Mouse (Mus musculus): ENCODE data around the gene Cwc15. TPM values are rescaled to one million over a fixed set of nuclear protein-coding genes. Genes with fewer than 3 reads are reported as not detected.

Gene Cwc15
- polyA plus RNA-seq, 1 experiment, result 4.4 TPM

DNA sequence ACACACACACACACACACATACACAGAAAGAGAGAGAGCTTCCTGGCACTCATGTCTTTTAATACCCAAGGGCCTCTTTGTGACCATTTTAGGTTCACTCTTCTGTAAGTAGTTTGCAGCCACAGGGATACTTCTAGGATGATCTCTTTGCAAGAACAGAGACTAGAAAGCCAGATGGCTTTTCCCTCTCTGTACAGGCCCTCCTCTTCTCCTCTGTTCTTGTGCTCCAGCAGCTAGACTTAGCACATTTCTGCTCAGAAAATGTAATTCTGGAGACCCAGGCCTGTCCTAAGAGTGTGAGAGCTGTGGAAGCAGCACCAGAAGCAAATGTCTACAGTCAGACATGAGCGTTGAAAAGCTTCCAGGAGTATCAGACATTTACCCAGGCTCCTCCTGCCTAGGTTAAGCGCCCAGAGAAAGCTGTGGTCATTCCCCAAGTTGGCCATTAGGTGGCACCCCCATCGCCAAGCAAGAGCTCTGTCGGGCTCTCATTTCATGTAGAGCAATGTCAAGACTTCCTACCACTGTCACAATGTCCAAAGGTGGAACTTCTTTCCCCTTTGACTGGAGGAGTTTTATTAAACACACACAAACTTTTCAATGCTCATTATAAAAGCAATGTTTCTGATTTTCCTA, 23.1 kb downstream of the Cwc15 start:
- no peaks in the 10 kb centered on the region for H3K36me3 ChIP-seq (ENCODE audit: control insufficient read depth, insufficient read depth, low read length)
- no peak overlapping the region for H3K4me3 ChIP-seq (ENCODE audit: extremely low read depth, insufficient read depth, insufficient read length)
- TF ChIP-seq POLR2A (IDR thresholded peaks at IDR 0.05; ENCODE audit: low read depth, low read length) (no peak), CTCF (IDR thresholded peaks at IDR 0.05; ENCODE audit: extremely low read depth, insufficient read depth, insufficient read length, insufficient replicate concordance) (peak; percentile 71; the same call in 1 of the 2 replicates)
- H3K27ac ChIP-seq (ENCODE audit: insufficient read depth, low read length), result no peak overlapping the region
- no peaks in the 10 kb centered on the region for H3K4me1 ChIP-seq (ENCODE audit: control insufficient read depth, insufficient read depth, insufficient read length)
- no peaks in the 10 kb centered on the region for H3K27me3 ChIP-seq (ENCODE audit: control insufficient read depth, insufficient read depth, low read length)
- 2% methylated on average over 4 of the region's 4 CpGs for WGBS
- DNase-seq (ENCODE audit: low read depth in 1 of 2, low spot score in 2 of 2), result peak; percentile 15 to 63

DNA sequence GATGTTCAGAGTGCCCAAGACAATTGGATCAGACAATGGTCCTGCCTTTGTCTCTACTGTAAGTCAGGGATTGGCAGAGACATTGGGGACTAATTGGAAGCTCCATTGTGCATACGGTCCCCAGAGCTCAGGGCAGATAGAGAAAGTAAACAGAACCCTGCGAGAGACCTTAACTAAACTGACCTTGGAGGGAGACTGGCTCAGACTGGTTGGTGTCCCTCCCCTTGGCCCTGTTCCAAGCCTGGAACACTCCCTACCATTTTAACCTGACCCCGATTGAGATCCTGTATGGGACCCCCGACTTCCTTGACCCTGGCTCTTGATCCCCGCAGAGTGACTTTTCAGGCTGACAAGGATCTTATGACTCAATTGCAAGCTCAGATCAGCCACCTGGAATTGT, 29.6 kb downstream of the Cwc15 start:
- Histone ChIP-seq H3K4me1 (ENCODE audit: control insufficient read depth, insufficient read depth, insufficient read length) (no peaks in the 10 kb centered on the region), H3K27ac (ENCODE audit: insufficient read depth, low read length) (no peak overlapping the region), H3K4me3 (ENCODE audit: extremely low read depth, insufficient read depth, insufficient read length) (no peak overlapping the region), H3K36me3 (ENCODE audit: control insufficient read depth, insufficient read depth, low read length) (no peaks in the 10 kb centered on the region), H3K27me3 (ENCODE audit: control insufficient read depth, insufficient read depth, low read length) (no peaks in the 10 kb centered on the region)
- WGBS, result 95% methylated on average over 5 of the region's 5 CpGs
- no peak for DNase-seq (ENCODE audit: low read depth in 1 of 2, low spot score in 2 of 2)
- TF ChIP-seq POLR2A (IDR thresholded peaks at IDR 0.05; ENCODE audit: low read depth, low read length), result no peak
- no peak for TF ChIP-seq CTCF (IDR thresholded peaks at IDR 0.05; ENCODE audit: extremely low read depth, insufficient read depth, insufficient read length, insufficient replicate concordance)

DNA sequence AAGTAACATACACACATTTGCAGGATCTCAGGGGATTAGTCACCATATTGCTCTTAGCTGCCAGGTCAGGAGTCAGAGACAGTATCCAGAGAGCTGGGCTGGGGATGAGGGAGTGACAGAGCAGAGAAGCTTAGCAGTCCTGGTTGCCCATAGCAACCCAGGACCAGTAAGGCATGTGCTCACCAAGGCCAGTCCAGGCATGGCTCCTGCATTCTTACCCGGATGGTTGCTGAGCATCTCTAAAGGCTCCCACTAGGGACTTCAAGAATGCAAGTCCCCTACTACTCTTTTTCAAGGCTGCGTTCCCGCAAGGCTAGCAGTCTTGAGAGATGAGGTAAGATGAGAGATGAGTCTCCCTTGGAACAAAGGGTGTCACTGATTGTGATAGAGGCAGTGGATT, 31.9 kb downstream of the Cwc15 start:
- Histone ChIP-seq H3K36me3 (ENCODE audit: control insufficient read depth, insufficient read depth, low read length) (no peaks in the 10 kb centered on the region), H3K27ac (ENCODE audit: insufficient read depth, low read length) (no peak overlapping the region), H3K4me1 (ENCODE audit: control insufficient read depth, insufficient read depth, insufficient read length) (no peaks in the 10 kb centered on the region), H3K27me3 (ENCODE audit: control insufficient read depth, insufficient read depth, low read length) (no peaks in the 10 kb centered on the region), H3K4me3 (ENCODE audit: extremely low read depth, insufficient read depth, insufficient read length) (no peak overlapping the region)
- 85% methylated on average over 3 of the region's 3 CpGs for WGBS
- DNase-seq (ENCODE audit: low read depth in 1 of 2, low spot score in 2 of 2), result no peak
- TF ChIP-seq CTCF (IDR thresholded peaks at IDR 0.05; ENCODE audit: extremely low read depth, insufficient read depth, insufficient read length, insufficient replicate concordance), result no peak
- TF ChIP-seq POLR2A (IDR thresholded peaks at IDR 0.05; ENCODE audit: low read depth, low read length), result no peak

DNA sequence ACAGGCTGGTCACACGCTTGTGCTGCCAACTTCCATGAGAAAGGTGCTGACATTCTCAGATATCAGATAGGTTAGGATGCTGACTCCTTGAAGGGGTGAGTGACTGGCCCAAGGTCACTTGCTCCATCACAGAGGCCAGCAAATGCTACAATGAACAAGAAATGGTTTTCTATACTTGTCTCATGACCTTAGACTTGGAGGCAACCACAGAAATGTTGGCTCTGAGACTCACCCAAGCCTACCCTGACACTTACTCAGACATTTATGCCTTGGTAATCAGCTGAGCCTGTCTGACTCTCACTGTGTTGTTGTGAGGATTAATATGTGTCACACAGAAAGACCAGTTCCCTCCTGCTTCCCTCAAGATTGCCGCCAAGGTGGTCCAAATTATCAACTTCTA, 33.2 kb downstream of the Cwc15 start:
- TF ChIP-seq POLR2A (IDR thresholded peaks at IDR 0.05; ENCODE audit: low read depth, low read length), result no peak
- 84% methylated on average over 2 of the region's 2 CpGs for WGBS
- Histone ChIP-seq H3K36me3 (ENCODE audit: control insufficient read depth, insufficient read depth, low read length) (no peaks in the 10 kb centered on the region), H3K4me1 (ENCODE audit: control insufficient read depth, insufficient read depth, insufficient read length) (no peaks in the 10 kb centered on the region), H3K4me3 (ENCODE audit: extremely low read depth, insufficient read depth, insufficient read length) (no peak overlapping the region), H3K27me3 (ENCODE audit: control insufficient read depth, insufficient read depth, low read length) (no peaks in the 10 kb centered on the region), H3K27ac (ENCODE audit: insufficient read depth, low read length) (no peak overlapping the region)
- no peak for DNase-seq (ENCODE audit: low read depth in 1 of 2, low spot score in 2 of 2)

DNA sequence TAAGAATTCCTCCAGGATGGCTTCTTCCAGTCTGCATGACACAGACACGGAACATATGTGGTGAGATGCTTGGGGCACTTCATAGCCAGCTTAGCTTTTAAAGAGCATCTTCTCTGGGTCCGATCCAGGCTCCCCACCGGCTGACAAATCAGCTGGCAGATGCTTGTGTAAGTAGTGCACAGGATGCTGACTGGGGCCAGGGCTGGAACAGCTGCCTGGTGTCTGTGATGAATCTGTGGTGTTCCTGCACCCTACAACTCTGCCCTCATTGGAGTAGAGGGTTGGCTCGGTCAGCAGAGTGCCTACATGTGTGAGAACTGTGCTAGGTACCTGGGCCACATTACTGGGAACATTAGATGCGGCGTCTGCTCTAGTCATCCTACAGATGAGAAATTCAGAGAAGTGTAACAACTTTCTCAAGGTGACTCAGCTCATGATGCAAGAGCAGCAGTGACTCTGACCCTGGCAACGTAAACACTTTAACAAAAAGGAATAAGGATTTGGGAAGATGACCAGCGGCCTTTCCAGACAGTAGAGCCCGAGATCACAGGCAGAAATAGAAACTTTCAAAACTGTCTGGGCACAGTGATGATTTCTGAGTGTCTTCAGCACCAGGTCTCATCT, 34.5 kb downstream of the Cwc15 start:
- 86% methylated on average over 9 of the region's 9 CpGs for WGBS
- Histone ChIP-seq H3K36me3 (ENCODE audit: control insufficient read depth, insufficient read depth, low read length) (no peaks in the 10 kb centered on the region), H3K4me1 (ENCODE audit: control insufficient read depth, insufficient read depth, insufficient read length) (no peaks in the 10 kb centered on the region), H3K4me3 (ENCODE audit: extremely low read depth, insufficient read depth, insufficient read length) (no peak overlapping the region), H3K27me3 (ENCODE audit: control insufficient read depth, insufficient read depth, low read length) (no peaks in the 10 kb centered on the region), H3K27ac (ENCODE audit: insufficient read depth, low read length) (no peak overlapping the region)
- TF ChIP-seq POLR2A (IDR thresholded peaks at IDR 0.05; ENCODE audit: low read depth, low read length) (no peak), CTCF (IDR thresholded peaks at IDR 0.05; ENCODE audit: extremely low read depth, insufficient read depth, insufficient read length, insufficient replicate concordance) (no peak)
- no peak for DNase-seq (ENCODE audit: low read depth in 1 of 2, low spot score in 2 of 2)

DNA sequence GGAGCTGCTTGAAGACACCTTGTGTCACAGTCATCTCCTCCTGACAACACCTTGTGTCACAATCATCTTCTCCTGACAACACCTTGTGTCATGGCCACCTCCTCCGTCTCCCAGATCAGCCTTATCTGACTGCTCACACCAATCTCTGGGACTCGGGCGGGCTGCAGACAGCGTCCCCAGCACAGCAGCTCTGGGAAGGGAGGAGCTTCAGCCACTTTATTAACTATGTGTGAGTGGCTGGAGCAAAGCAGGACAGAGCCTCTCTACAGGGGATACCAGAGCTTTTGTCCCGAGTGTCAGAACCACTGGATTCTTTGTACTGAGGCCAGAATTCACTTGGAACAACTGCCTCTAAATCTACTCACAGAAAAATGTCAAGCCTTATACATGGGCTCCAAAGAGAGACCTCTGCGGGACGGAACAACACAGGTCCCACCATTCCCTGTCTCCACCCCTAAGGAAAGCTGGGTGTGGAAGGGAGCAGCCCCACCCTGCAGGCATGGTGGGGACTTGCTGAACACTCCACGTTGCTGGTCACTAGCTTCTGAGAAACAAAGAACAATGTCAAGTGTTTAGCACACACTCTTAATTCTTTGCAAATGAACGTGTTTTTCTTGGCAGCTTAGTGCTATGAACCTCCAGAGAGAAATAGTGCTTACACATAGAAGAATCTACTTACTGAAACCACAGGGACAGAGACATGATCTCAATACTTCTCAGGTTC, 43.8 kb downstream of the Cwc15 start:
- H3K4me3 ChIP-seq (ENCODE audit: extremely low read depth, insufficient read depth, insufficient read length), result no peak overlapping the region
- no peak for TF ChIP-seq POLR2A (IDR thresholded peaks at IDR 0.05; ENCODE audit: low read depth, low read length)
- TF ChIP-seq CTCF (IDR thresholded peaks at IDR 0.05; ENCODE audit: extremely low read depth, insufficient read depth, insufficient read length, insufficient replicate concordance), result no peak
- H3K4me1 ChIP-seq (ENCODE audit: control insufficient read depth, insufficient read depth, insufficient read length), result no peaks in the 10 kb centered on the region
- no peaks in the 10 kb centered on the region for H3K36me3 ChIP-seq (ENCODE audit: control insufficient read depth, insufficient read depth, low read length)
- WGBS, result 78% methylated on average over 9 of the region's 9 CpGs
- H3K27ac ChIP-seq (ENCODE audit: insufficient read depth, low read length), result no peak overlapping the region
- no peaks in the 10 kb centered on the region for H3K27me3 ChIP-seq (ENCODE audit: control insufficient read depth, insufficient read depth, low read length)
- DNase-seq (ENCODE audit: low read depth in 1 of 2, low spot score in 2 of 2), result no peak
